Mouse (Mus musculus) liver, embryonic 13.5 days (tissue): Measurements from ENCODE around the gene Ogt. TPM values are rescaled to one million over a fixed set of nuclear protein-coding genes. Genes with fewer than 3 reads are reported as not detected.
A peak's percentile ranks its signal among the peaks of the same experiment; 100 is the strongest.

ENCODE experiments used
- ATAC-seq: fragments of 200-750 bp; cut with Nextera tagmentation; 2 replicates; pipeline ENCODE4 v1.8.0; 2017; ENCODE audit warnings: low read depth, mild to moderate bottlenecking, moderate number of reproducible peaks, moderate library complexity
- DNase-seq: peaks from one replicate; pipeline ENCODE4 v3.0.0; 2022
- H3K27ac ChIP-seq: fragments of 300-500 bp; sonication (generic); 2 replicates; pipeline ENCODE4 v1.5.1; 2015; ENCODE audit warnings: moderate library complexity, mild to moderate bottlenecking, inconsistent platforms
- H3K27me3 ChIP-seq: fragments of 300-500 bp; sonication (generic); 2 replicates; pipeline ENCODE4 v1.6.1; 2015; ENCODE audit warnings: mild to moderate bottlenecking, inconsistent platforms
- H3K36me3 ChIP-seq: fragments of 300-500 bp; sonication (generic); 2 replicates; pipeline ENCODE4 v1.6.1; 2015; ENCODE audit warnings: mild to moderate bottlenecking, inconsistent platforms
- H3K4me1 ChIP-seq: fragments of 300-500 bp; sonication (generic); replicated peaks from 2 replicates; pipeline ENCODE4 v1.6.1; 2015; ENCODE audit warnings: inconsistent platforms
- H3K4me2 ChIP-seq: fragments of 300-500 bp; sonication (generic); 2 replicates; pipeline ENCODE4 v1.6.1; 2015; ENCODE audit warnings: inconsistent platforms, mild to moderate bottlenecking, moderate library complexity
- H3K4me3 ChIP-seq: fragments of 300-500 bp; sonication (generic); replicated peaks from 2 replicates; pipeline ENCODE4 v1.5.1; 2015; ENCODE audit warnings: mild to moderate bottlenecking, inconsistent platforms
- H3K9ac ChIP-seq: fragments of 300-500 bp; sonication (generic); 2 replicates; pipeline ENCODE4 v1.6.1; 2015; ENCODE audit warnings: mild to moderate bottlenecking, inconsistent platforms
- H3K9me3 ChIP-seq: fragments of 300-500 bp; sonication (generic); replicated peaks from 2 replicates; pipeline ENCODE4 v1.6.1; 2016; ENCODE audit warnings: inconsistent platforms
- WGBS: fragments of 180-500 bp; shearing (Covaris S2); methylation state at CpG from one replicate; pipeline ENCODE4 v1.1.7; 2015; ENCODE audit not compliant: insufficient replicate concordance; 5-methylcytosine and 5-hydroxymethylcytosine counted together
- polyA plus RNA-seq: library from polyadenylated mRNA; unstranded; fragments of >200 nt; fragmentation: Nextera tagmentation; extraction: Ambion mirVana; gene quantifications from 2 replicates; pipeline ENCODE4 v1.2.1, GENCODE M21; 2015

Ogt gene
- 44.1 and 54.1 TPM in 2 replicates for polyA plus RNA-seq

GRCm38 (mm10) chrX:101639741-101640166 is at the start of gene Ogt:
Ogt (plus strand) TSS chrX:101640060.
- DNase-seq (peak; percentile 84), ATAC-seq (peak; percentile 90)
- Histone ChIP-seq H3K27me3 (peaks cover 12% of the 10 kb centered on the region; the same call in 1 of the 2 replicates), H3K4me2 (peak within 1 kb of the TSS; percentile 64), H3K4me1 (peaks cover 11% of the 10 kb centered on the region), H3K9me3 (no peaks in the 10 kb centered on the region), H3K27ac (peak within 1 kb of the TSS; percentile 90), H3K9ac (peak within 1 kb of the TSS; percentile 89), H3K36me3 (peaks cover 14% of the 10 kb centered on the region), H3K4me3 (peak within 1 kb of the TSS; percentile 79)
- 10% methylated on average over 24 of the region's 24 CpGs for WGBS

- Histone ChIP-seq H3K9me3 (no peaks in the 10 kb centered on the region), H3K36me3 (no peaks in the 10 kb centered on the region), H3K4me3 (no peak overlapping the region), H3K4me1 (no peaks in the 10 kb centered on the region), H3K4me2 (no peak overlapping the region), H3K27me3 (no peaks in the 10 kb centered on the region), H3K9ac (no peak overlapping the region), H3K27ac (no peak overlapping the region)
- 77% methylated on average over 3 of the region's 3 CpGs for WGBS
- ATAC-seq (no peak), DNase-seq (no peak)
Observed at GRCm38 (mm10) chrX:101616183-101616582, 23.7 kb upstream of the Ogt start.

- WGBS = 50% methylated on average over 10 of the region's 10 CpGs
- no peak overlapping the region for H3K9ac ChIP-seq
- H3K4me3 ChIP-seq = no peak overlapping the region
- H3K36me3 ChIP-seq = no peaks in the 10 kb centered on the region
- H3K4me1 ChIP-seq = no peaks in the 10 kb centered on the region
- no peak for DNase-seq
- H3K27ac ChIP-seq = no peak overlapping the region
- no peak for ATAC-seq
- no peaks in the 10 kb centered on the region for H3K27me3 ChIP-seq
- no peak overlapping the region for H3K4me2 ChIP-seq
- no peaks in the 10 kb centered on the region for H3K9me3 ChIP-seq
Observed at GRCm38 (mm10) chrX:101617889-101618288, 22.0 kb upstream of the Ogt start.

- 37% methylated on average over 6 of the region's 6 CpGs for WGBS
- Histone ChIP-seq H3K4me1 (no peaks in the 10 kb centered on the region), H3K36me3 (no peaks in the 10 kb centered on the region), H3K9ac (no peak overlapping the region), H3K9me3 (no peaks in the 10 kb centered on the region), H3K4me3 (no peak overlapping the region), H3K27ac (no peak overlapping the region), H3K4me2 (no peak overlapping the region), H3K27me3 (no peaks in the 10 kb centered on the region)
- DNase-seq (no peak), ATAC-seq (no peak)
Observed at GRCm38 (mm10) chrX:101620317-101620716, 19.5 kb upstream of the Ogt start.

GRCm38 (mm10) chrX:101622539-101622938 is 17.3 kb upstream of the Ogt start:
- no peak overlapping the region for H3K4me2 ChIP-seq
- H3K4me3 ChIP-seq = no peak overlapping the region
- no peaks in the 10 kb centered on the region for H3K4me1 ChIP-seq
- DNase-seq (no peak), ATAC-seq (no peak)
- no peak overlapping the region for H3K9ac ChIP-seq
- no peaks in the 10 kb centered on the region for H3K36me3 ChIP-seq
- no peaks in the 10 kb centered on the region for H3K27me3 ChIP-seq
- H3K9me3 ChIP-seq = no peaks in the 10 kb centered on the region
- no peak overlapping the region for H3K27ac ChIP-seq
- WGBS = 44% methylated on average over 3 of the region's 3 CpGs

- H3K27me3 ChIP-seq = peaks cover 12% of the 10 kb centered on the region; the same call in 1 of the 2 replicates
- no peak for ATAC-seq
- no peak overlapping the region for H3K27ac ChIP-seq
- H3K4me1 ChIP-seq = peaks cover 3% of the 10 kb centered on the region; the same call in 1 of the 2 replicates
- H3K4me2 ChIP-seq = no peak overlapping the region
- no peak overlapping the region for H3K4me3 ChIP-seq
- DNase-seq = no peak
- 50% methylated on average over 9 of the region's 9 CpGs for WGBS
- no peaks in the 10 kb centered on the region for H3K9me3 ChIP-seq
- no peaks in the 10 kb centered on the region for H3K36me3 ChIP-seq
- H3K9ac ChIP-seq = no peak overlapping the region
Observed at GRCm38 (mm10) chrX:101636821-101637525, 2.9 kb upstream of the Ogt start.

- no peak for DNase-seq
- Histone ChIP-seq H3K4me2 (peak overlapping the region; percentile 61), H3K36me3 (peaks cover 7% of the 10 kb centered on the region), H3K4me1 (peaks cover 10% of the 10 kb centered on the region), H3K9me3 (no peaks in the 10 kb centered on the region), H3K9ac (peak overlapping the region; percentile 66), H3K4me3 (peak overlapping the region; percentile 79), H3K27ac (peak overlapping the region; percentile 90), H3K27me3 (peaks cover 12% of the 10 kb centered on the region; the same call in 1 of the 2 replicates)
- no peak for ATAC-seq
- 33% methylated on average over 3 of the region's 3 CpGs for WGBS
Observed at GRCm38 (mm10) chrX:101638856-101639255, 1.0 kb upstream of the Ogt start.

- 10% methylated on average over 13 of the region's 13 CpGs for WGBS
- H3K27ac ChIP-seq = peak overlapping the region; percentile 90
Observed at GRCm38 (mm10) chrX:101639306-101639705, 554 bp upstream of the Ogt start.

GRCm38 (mm10) chrX:101640194-101641160 is 617 bp downstream of the Ogt start:
- Histone ChIP-seq H3K4me3 (peak overlapping the region; percentile 79), H3K4me1 (peaks cover 14% of the 10 kb centered on the region), H3K27ac (peak overlapping the region; percentile 90), H3K27me3 (peaks cover 10% of the 10 kb centered on the region; the same call in 1 of the 2 replicates), H3K4me2 (peak overlapping the region; percentile 64), H3K9ac (peak overlapping the region; percentile 89), H3K9me3 (no peaks in the 10 kb centered on the region), H3K36me3 (peaks cover 15% of the 10 kb centered on the region)
- DNase-seq = peak; percentile 43
- peak; percentile 83 for ATAC-seq
- 11% methylated on average over 45 of the region's 45 CpGs for WGBS

More at GRCm38 (mm10) chrX:101639306-101639705, 554 bp upstream of the Ogt start:
- H3K4me1 ChIP-seq = peaks cover 11% of the 10 kb centered on the region
- peak overlapping the region; percentile 66 for H3K9ac ChIP-seq
- ATAC-seq (no peak), DNase-seq (no peak)
- peak overlapping the region; percentile 61 for H3K4me2 ChIP-seq
- H3K9me3 ChIP-seq = no peaks in the 10 kb centered on the region
- H3K4me3 ChIP-seq = peak overlapping the region; percentile 79
- peaks cover 12% of the 10 kb centered on the region; the same call in 1 of the 2 replicates for H3K27me3 ChIP-seq
- H3K36me3 ChIP-seq = peaks cover 11% of the 10 kb centered on the region

GRCm38 (mm10) chrX:101641161-101641530 is 1.3 kb downstream of the Ogt start:
- peak overlapping the region; percentile 90 for H3K27ac ChIP-seq
- H3K4me3 ChIP-seq = peak overlapping the region; percentile 79
- H3K36me3 ChIP-seq = peaks cover 16% of the 10 kb centered on the region
- 0 out of 2 replicates have a peak, but pooled peaks have one; percentile 19 for ATAC-seq
- WGBS = 9% methylated on average over 6 of the region's 6 CpGs
- no peaks in the 10 kb centered on the region for H3K9me3 ChIP-seq
- H3K4me2 ChIP-seq = peak overlapping the region; percentile 64
- peaks cover 8% of the 10 kb centered on the region; the same call in 1 of the 2 replicates for H3K27me3 ChIP-seq
- peak overlapping the region; percentile 89 for H3K9ac ChIP-seq
- peaks cover 17% of the 10 kb centered on the region for H3K4me1 ChIP-seq
- no peak for DNase-seq

GRCm38 (mm10) chrX:101642091-101642490 is 2.2 kb downstream of the Ogt start:
- Histone ChIP-seq H3K9ac (peak overlapping the region; percentile 89), H3K4me2 (peak overlapping the region; percentile 64), H3K36me3 (peaks cover 22% of the 10 kb centered on the region), H3K4me1 (peaks cover 27% of the 10 kb centered on the region), H3K4me3 (peak overlapping the region; percentile 79), H3K27me3 (peaks cover 8% of the 10 kb centered on the region; the same call in 1 of the 2 replicates), H3K9me3 (no peaks in the 10 kb centered on the region), H3K27ac (0 out of 2 replicates have a peak overlapping the region, but pooled peaks have one; percentile 23)
- no peak for ATAC-seq
- WGBS = 13% methylated on average over 5 of the region's 5 CpGs
- DNase-seq = no peak
